Mouse (Mus musculus) kidney, postnatal 36 days (tissue): ENCODE results near the gene AI593442.
A peak's percentile ranks its signal among the peaks of the same experiment; 100 is the strongest.

Experiments
- DNase-seq, 2 experiments: peaks; one replicate each; pipeline ENCODE4 v3.0.0; 2021 to 2022; ENCODE audit warnings: mixed read lengths in 2 of 2

The AI593442 gene

GRCm38 (mm10) chr9:52679362-52679947 is at the start of gene AI593442:
Gene AI593442 (minus strand): TSS chr9:52679780.
- peak in 1 of 2 experiments; percentile 5 for DNase-seq

GRCm38 (mm10) chr9:52728806-52729205 is 49.2 kb upstream of the AI593442 start:
- DNase-seq: no peak

- no peak for DNase-seq
Observed at GRCm38 (mm10) chr9:52722626-52723025, 43.0 kb upstream of the AI593442 start.

GRCm38 (mm10) chr9:52719562-52719961 is 40.0 kb upstream of the AI593442 start:
- no peak for DNase-seq

- DNase-seq: no peak
Observed at GRCm38 (mm10) chr9:52680036-52680435, 456 bp upstream of the AI593442 start.

- DNase-seq: no peak
Observed at GRCm38 (mm10) chr9:52678839-52679215, 753 bp downstream of the AI593442 start.

- DNase-seq: peak in 1 of 2 experiments; percentile 1
Observed at GRCm38 (mm10) chr9:52678179-52678838, 1.3 kb downstream of the AI593442 start.

- peak; percentile 17 to 85 for DNase-seq
Observed at GRCm38 (mm10) chr9:52676587-52676986, 3.0 kb downstream of the AI593442 start.

- DNase-seq: no peak
Observed at GRCm38 (mm10) chr9:52675937-52676336, 3.6 kb downstream of the AI593442 start.

- no peak for DNase-seq
Observed at GRCm38 (mm10) chr9:52661422-52661821, 18.2 kb downstream of the AI593442 start.

- no peak for DNase-seq
Observed at GRCm38 (mm10) chr9:52650341-52650951, 29.1 kb downstream of the AI593442 start.

GRCm38 (mm10) chr9:52645312-52645711 is 34.3 kb downstream of the AI593442 start:
- no peak for DNase-seq

GRCm38 (mm10) chr9:52644626-52645025 is 35.0 kb downstream of the AI593442 start:
- DNase-seq: no peak

- DNase-seq: no peak
Observed at GRCm38 (mm10) chr9:52644156-52644555, 35.4 kb downstream of the AI593442 start.

- no peak for DNase-seq
Observed at GRCm38 (mm10) chr9:52635991-52636390, 43.6 kb downstream of the AI593442 start.

GRCm38 (mm10) chr9:52623926-52624325 is 55.7 kb downstream of the AI593442 start:
- no peak for DNase-seq
